Mouse (Mus musculus) left cerebral cortex, postnatal 36 days (tissue): Measurements from ENCODE around the gene Rasgef1b. TPM values are rescaled to one million over a fixed set of nuclear protein-coding genes. Genes with fewer than 3 reads are reported as not detected.

ENCODE experiments used
- DNase-seq, 2 experiments: peaks; one replicate each; pipeline ENCODE4 v3.0.0; 2021 to 2022; ENCODE audit warnings: low spot score in 2 of 2, mixed read lengths in 1 of 2
- intact Hi-C: fragments of 180-260 bp; cut with DNase I; formaldehyde crosslinking; loops from one replicate; pipeline ENCODE4 v1.15.1; 2025
- total RNA-seq, 2 experiments: library from RNA; stranded (reverse); gene quantifications; 2 replicates each; pipeline ENCODE4 v1.2.3; 2021

Gene Rasgef1b
- total RNA-seq: 10 to 100 TPM; 85.1 to 90.1 TPM

GRCm38 (mm10) chr5:99728649-99729212 lies at the start of gene Rasgef1b:
Gene Rasgef1b (minus strand): TSS chr5:99729065.
- intact Hi-C loops: loop anchor here (10.0 kb wide), 1 partner anchor 524 kb away; no protein-coding TSS in a partner anchor

DNA sequence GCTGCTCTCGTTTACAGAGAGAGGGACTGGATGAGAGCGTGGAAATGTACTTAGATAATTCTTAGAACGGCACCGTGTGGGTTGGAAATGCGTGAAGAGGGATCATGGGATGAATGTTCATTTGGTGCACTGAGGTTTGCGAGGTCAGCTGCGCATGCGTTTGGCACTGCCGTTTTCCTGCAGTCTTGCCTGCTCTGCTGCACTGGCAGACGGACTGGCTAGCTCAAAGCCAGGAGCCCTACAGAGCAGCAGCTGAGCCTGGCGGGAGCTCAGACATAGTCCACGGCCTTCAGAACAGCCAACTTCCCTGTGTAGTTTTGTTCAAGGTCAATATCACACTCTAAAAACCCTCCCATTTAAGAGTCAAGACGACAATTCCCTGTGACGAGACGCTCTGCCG lies 46.5 kb upstream of the Rasgef1b start:
- intact Hi-C loops: no loop called here
- DNase-seq: no peak

More at GRCm38 (mm10) chr5:99728649-99729212, at the start of gene Rasgef1b:
- peak; percentile 63 to 70 for DNase-seq

DNA sequence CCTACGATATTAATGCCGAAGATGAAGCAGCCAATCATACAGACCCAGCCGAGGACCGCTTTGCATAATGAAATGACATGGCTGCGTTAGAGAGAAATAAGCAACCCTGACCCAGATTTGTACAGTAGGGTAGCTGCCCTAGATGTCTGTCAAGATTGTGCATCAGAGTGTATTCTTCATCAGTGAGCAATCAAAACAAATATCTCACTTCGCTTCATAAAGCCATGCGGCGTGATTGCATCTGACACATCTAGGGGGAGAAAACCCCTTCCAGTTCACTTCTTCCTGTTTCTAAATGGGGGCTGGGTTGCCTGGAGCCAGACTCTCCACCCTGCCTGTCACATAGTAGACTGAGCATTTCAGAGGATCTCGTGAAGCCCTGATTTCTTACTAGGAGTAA lies 44.4 kb upstream of the Rasgef1b start:
- intact Hi-C loops: no loop called here
- no peak for DNase-seq

- no peak for DNase-seq
- intact Hi-C loops: no loop called here
These were observed 35.4 kb upstream of the Rasgef1b start for GRCm38 (mm10) chr5:99764246-99764645.

DNA sequence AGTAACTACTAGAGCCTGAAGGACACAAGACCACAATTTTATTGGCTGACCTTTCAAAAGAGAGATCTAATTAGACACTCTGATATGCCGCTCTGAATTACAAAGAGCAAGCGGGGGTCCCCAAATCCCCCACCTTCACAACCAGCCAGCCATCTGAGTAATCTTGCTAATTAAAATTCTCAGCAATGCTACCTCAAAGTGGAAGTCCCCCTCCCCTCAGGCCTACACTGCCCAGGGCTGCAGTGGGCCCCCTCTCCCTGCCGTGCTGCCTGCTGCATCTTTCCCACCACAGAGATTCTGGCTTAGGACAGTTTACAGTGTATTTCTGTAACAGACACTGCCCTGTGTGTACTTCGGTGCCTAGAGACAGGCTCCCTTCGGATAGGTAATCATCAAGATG lies 30.0 kb upstream of the Rasgef1b start:
- intact Hi-C loops: no loop called here
- DNase-seq: no peak

DNA sequence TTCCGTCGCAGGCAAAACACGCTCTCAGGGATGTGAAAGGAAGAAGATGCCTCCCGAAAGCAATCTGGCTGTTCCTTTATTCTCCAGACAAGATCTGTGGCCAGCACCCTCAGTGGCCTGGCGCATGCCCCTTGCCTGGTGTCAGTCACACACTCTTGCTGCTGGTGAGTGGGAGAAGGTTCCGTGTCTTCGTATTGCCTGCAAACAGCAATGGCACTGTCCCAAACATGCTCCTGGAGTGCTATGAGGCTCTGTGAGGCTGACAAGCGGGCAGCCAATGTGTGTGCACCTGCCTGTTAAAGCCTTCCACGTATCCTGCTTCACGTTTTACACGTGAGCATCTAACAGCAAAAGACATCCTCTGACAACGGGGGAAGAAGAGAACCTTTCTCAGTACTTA lies 25.0 kb upstream of the Rasgef1b start:
- DNase-seq: peak; percentile 12 to 18
- intact Hi-C loops: no loop called here

DNA sequence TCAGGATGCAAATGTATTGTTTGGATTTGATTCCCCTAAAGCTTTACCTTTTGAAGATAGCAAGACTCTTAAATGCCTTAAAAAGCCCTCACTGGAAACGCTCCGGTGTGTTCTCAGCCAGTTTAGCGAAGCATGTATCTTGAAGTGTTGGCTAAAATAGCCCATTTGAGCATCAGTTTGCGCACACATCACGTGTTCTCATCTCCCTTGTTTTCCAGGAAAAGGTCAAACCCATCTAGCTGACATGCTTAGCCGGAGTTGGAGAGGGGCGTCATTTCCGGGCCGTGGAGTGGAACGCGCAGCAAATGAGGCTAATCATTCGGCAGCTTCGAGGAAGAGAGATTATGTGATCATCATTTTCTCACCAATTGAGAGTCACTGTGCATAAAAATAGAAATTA lies 24.5 kb upstream of the Rasgef1b start:
- DNase-seq: peak; percentile 31 to 42
- intact Hi-C loops: no loop called here

GRCm38 (mm10) chr5:99752670-99753231 lies 23.9 kb upstream of the Rasgef1b start:
- no peak for DNase-seq
- intact Hi-C loops: no loop called here

GRCm38 (mm10) chr5:99748417-99748816 lies 19.6 kb upstream of the Rasgef1b start:
- DNase-seq: no peak
- intact Hi-C loops: no loop called here

- intact Hi-C loops: no loop called here
- no peak for DNase-seq
These were observed 17.2 kb upstream of the Rasgef1b start for GRCm38 (mm10) chr5:99746087-99746486.

- intact Hi-C loops: no loop called here
- no peak for DNase-seq
These were observed 14.0 kb upstream of the Rasgef1b start for GRCm38 (mm10) chr5:99742874-99743273.

DNA sequence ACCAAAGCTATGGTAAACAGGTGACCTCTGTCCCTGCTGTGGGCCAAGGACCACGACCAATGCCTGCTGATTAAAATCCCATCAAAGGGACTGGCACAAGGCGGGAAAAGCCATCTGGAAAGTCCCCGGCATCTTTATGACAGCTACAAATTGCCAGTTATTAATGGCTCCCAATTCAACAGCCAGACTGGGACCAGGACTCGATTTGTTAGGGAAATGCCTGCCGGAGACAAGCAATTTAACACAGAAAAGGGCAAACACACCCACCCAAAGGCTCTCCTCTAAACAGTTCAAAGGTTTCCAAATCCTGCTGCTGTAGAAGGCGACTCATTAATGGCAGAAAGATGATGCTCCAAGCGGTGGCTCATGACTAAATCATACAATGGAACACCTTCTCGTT lies 13.2 kb upstream of the Rasgef1b start:
- no peak for DNase-seq
- intact Hi-C loops: no loop called here

DNA sequence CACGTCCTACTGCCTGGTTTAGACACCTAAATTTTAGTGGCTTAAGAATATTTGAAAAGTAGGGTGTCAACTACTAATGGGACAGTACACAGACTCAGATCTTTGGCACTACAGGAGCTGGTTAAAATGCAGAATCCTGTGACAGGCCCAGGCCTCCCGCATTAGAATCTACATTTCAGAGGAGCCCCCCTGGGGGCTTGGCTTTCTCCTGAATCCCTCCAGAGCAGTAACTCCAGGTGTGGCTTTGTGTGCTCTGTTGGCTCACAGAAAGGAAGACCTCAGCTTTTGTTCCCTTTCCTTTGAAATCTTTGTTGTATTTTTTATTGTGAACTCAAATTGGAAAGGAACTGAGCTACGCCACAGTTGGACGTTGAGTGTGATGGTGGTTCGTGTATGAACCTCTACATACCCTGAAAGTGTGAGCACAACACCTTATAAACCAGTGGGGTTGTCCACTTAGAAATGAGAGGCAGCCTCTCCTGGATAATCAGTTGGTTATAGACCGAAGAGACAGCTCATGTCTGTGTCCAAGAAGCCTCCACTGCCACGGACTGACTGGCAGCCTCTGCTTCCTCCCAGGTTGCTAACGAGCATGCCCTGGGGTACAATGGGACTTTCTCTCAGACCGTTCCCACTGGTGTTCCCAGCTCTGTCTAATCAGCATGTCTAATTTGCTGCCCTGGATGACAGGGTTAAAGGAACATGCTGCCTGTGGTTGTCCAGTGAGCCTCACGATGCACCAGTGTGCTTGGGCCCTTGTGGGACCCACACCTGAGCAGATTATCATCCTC lies 9.3 kb upstream of the Rasgef1b start:
- no peak for DNase-seq
- intact Hi-C loops: no loop called here

- intact Hi-C loops: loop anchor here (10.0 kb wide), 1 partner anchor 525 kb away; no protein-coding TSS in a partner anchor
- no peak for DNase-seq
These were observed 1.1 kb upstream of the Rasgef1b start for GRCm38 (mm10) chr5:99729931-99730330.

DNA sequence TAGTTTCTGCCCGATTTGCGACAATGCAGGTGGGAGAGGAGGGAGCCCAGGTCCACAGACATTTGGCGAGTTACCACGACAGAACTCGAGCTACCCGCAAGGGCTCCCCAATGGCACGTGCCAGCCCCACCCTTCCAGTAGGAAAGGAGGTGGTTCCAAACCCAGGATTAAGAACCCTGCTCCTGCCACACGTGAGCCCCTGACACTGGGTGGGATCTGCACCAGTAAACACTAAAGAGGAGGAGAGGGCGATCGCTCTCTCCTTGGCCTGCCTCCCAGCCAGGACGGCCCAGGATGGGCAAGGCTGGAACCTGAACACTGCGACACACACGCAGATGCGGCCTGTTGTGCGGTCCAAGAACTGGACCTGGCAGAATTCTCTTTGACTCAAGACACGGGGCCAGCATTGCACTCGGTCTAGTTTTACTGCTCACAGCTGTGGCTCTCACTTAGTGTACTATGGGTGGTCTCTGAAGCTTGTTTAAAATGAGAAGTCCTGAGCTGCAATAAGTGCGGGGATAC lies 557 bp upstream of the Rasgef1b start:
- peak; percentile 51 to 61 for DNase-seq
- intact Hi-C loops: loop anchor here (10.0 kb wide), 1 partner anchor 525 kb away; no protein-coding TSS in a partner anchor

- intact Hi-C loops: loop anchor here (10.0 kb wide), 1 partner anchor 523 kb away; no protein-coding TSS in a partner anchor
- peak; percentile 17 to 31 for DNase-seq
These were observed 826 bp downstream of the Rasgef1b start for GRCm38 (mm10) chr5:99728027-99728451.

DNA sequence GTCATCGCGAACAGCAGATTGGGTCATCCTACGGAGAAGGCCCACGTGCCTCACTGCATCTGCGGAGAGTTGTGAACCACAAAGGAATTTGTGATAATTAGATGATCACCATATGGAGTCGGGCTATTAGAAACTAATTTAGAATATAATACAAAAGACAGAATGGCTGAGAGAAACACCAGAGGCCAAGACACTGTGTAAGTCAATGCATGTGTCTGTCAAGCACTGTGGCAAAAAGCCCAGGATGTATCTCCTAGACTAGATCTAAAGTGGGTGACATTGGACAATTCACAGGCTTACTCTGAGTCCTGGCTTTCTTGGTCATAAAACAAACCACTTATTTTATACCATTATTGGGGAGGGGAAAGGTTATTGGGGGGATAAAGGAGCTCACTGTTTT lies 4.9 kb downstream of the Rasgef1b start:
- intact Hi-C loops: loop anchor here (10.0 kb wide), 1 partner anchor 519 kb away; no protein-coding TSS in a partner anchor
- DNase-seq: no peak

- DNase-seq: no peak
- intact Hi-C loops: loop anchor here (10.0 kb wide), 1 partner anchor 518 kb away; no protein-coding TSS in a partner anchor
These were observed 6.6 kb downstream of the Rasgef1b start for GRCm38 (mm10) chr5:99722310-99722709.

DNA sequence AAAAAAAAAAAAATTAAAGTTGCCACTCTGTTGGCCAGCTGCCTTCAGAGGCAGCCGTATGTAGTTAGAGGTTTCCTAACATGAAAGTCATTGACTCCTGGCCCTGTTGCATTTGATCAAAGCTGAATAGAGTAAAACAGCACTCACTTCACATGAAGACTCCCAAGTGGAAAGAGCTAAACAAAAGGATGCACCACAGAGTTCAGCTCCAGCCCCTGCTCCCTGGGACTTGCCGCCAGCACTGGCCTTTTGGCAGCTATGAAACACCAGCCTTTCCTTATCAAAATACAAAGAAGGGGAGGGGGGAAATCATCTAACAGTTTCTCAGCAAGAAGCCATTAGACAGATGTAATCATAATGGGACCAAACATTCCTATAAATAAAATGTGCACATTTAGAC lies 8.3 kb downstream of the Rasgef1b start:
- DNase-seq: no peak
- intact Hi-C loops: loop anchor here (10.0 kb wide), 1 partner anchor 516 kb away; no protein-coding TSS in a partner anchor

- intact Hi-C loops: loop anchor here (10.0 kb wide), 3 partner anchors 177 to 463 kb away; no protein-coding TSS in a partner anchor
- peak in 1 of 2 experiments; percentile 11 for DNase-seq
These were observed 10.9 kb downstream of the Rasgef1b start for GRCm38 (mm10) chr5:99717917-99718316.
